Mouse (Mus musculus): ENCODE data around the gene Cachd1.

- TF ChIP-seq CTCF (IDR thresholded peaks at IDR 0.05) = no peak
- no peak for TF ChIP-seq POLR2A (IDR thresholded peaks at IDR 0.05; ENCODE audit: insufficient read depth, low read depth, low read length)
- TF ChIP-seq EP300 (IDR thresholded peaks at IDR 0.05; ENCODE audit: insufficient read depth, low read depth, low read length) = no peak
Measured at GRCm38 (mm10) chr4:100925153-100925552, 148.7 kb downstream of the Cachd1 start.

Measured in heart, adult 2 months (tissue).